Mouse (Mus musculus) right cerebral cortex, postnatal 10 days (tissue): ENCODE data around the gene Ikzf3.

Experiments used
- DNase-seq, 2 experiments: peaks; one replicate each; pipeline ENCODE4 v3.0.0; 2021; ENCODE audit warnings: low spot score in 2 of 2

The Ikzf3 gene

DNA sequence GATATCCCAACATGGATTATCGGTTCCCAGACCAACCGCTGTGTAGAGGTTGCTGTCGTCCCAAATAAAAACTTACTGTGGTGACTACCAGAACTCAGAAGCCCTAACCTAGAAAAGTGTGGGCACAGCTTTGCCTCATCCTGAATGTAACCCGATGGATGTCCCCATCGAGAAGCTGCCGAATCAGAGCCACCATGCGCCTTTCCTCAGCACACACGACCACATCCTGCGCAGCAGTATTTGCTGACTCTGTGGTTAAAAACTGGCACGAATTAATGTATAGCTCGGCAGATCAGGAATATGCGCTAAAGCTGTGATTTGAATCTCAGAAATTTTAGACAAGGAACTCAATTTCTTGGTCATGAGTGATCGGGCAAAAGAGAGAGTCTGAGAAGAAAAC is 33.0 kb downstream of the Ikzf3 start:
- DNase-seq: no peak

DNA sequence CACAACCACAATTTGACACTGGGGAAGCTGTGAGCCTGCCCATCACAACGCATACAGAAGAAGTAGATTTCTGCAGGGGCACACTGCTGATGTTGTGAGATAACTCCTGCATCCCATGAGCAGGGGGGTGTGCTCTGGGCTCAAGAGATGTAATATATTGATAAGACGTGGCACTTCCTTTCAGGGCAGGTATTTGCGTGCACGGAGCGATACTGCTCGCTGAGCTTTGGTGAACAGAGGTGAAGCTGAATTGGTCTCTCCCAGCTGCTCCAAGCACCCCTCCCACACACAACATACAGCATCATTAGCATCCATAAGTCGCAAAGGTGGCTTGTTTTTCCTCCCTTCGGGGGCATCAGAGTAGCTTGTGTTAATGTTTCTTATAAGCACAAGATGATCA is 35.7 kb downstream of the Ikzf3 start:
- DNase-seq: no peak

DNA sequence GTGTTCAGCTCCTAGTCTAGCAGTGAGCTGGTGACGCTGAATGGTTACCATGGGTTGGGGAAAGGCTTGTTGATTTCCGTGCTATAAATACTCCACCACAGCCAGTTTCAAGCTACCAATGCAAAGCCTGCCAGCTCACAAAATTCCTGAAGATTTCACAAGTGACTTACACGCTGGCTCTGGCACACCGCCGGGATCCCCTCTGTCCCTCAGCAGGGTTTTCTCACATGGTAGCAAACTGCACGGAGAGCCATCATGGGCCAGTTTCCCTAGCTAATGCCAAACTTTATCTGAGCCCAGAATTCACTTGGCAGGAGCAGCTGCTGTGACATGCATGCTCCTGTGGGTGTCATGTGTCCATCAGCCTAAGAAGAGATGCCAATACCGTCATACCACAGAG is 36.4 kb downstream of the Ikzf3 start:
- peak; percentile 77 to 78 for DNase-seq

DNA sequence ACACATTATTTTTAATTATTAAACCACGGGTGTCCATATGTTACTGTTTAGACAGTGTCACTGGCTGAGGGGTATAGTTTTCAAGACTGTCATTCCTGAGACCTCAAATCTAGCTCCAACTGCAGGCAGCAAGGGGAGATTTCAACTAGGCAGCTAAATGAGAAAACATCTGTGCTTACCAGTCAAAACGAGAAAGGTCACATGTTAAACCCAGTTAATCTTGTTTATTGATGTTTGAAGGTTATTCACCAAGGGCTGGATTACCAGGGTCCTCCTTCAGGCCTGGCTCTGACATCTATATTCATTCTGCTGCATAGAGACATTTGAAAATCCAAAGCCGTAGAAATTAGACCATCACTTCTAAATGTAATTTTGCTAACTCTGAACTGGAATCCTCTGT is 40.9 kb downstream of the Ikzf3 start:
- no peak for DNase-seq

DNA sequence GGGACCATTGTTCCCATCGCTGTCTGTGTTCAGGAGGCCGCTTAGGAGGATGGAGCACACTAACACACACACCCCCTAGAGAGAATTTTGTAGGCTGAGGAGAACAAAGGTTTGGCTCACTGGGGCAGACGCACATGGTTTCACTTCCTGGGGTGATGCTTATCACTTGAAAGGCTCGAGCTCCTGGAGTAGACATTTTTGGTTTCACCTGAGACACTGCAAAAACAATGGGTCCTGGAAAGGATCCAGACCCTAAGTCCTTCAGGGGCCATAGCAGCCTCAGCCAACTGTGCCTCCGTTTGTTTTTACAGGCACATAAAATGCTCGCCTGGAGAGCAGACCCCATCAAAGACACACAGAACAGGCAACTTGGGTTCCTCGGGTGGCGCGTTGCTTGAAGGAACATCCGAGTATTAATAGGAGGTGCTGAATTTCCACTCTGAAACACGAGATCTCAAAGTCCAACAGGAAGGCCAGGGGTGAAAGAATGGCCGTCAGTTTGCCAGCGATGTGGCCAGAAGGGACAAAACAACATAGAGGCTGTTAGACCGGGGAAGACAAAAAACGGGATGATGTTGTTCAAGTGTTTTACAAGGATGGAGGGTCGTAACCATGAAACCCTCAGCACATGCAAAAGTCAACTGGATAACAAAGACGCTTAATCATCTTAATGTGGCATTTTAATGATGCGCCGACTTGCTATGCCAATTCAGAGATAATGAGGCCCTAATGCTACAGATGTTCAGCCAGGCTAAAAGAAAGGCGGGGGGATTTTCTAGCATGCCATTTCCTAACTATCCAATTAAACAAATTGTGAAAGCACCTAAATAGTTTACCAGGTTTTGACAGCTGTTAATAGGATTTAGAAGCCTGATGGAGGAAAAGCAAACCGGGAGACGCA is 48.2 kb downstream of the Ikzf3 start:
- no peak for DNase-seq

DNA sequence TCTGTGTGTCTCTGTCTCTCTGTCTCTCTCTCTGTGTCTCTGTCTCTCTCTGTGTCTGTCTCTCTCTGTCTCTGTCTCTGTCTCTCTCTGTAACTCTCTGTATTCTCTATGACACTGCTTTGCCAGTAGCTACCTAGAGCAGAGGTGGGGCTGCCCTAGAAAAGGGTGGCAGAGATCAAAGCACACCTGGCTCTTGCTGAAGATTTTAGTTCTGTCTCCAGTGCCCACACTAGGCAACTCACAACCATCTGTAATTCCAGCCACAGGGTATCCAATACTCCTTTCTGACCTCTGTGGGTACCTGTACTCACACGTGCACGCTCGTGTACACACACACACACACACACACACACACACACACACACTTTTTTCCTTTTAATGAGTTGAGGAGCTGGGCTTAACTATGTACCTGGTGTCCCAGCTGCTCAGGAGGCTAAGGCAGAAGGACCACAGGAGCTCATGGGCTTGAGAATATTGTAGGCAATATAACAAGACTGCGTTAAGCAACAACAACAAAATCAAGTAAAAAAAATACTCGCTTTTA is 50.6 kb downstream of the Ikzf3 start:
- no peak for DNase-seq

DNA sequence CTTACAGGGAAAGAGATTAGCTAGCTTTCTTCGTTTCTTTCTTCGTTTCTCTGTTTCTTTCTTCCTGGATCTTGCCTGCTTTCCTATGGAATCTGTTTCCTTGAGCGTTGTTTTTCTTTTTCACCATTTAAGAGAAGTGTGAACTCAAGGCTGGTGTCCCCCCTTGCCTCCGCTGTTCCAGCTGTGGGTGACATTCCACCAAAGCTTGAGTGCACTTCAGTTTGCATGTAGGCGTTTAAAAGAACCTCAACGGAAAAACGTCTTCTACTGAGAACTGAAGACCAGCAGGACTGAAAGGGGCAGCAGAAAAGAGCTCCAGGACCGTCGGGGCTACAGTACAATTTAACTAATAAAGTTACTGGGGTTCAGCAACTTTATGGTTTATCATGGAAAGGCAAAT is 52.4 kb downstream of the Ikzf3 start:
- no peak for DNase-seq

DNA sequence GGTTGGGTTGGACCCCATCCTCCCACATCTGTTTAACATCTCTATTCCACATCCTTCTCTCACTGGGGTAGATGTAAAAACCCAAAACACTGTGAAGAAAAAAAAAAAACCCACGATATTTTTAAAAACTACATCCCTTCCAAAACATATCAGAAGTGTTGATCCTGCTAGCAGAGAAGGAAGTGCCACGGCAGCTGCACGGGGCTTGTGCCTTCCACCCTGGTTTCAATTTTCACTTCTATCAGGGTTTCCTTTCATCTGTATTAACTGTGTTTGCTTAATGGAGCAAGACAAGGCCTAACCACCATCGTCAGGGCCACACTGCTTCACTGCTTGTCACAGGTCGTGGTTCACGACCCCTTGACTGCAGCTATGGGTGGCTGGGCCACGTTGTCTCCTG is 52.9 kb downstream of the Ikzf3 start:
- no peak for DNase-seq

DNA sequence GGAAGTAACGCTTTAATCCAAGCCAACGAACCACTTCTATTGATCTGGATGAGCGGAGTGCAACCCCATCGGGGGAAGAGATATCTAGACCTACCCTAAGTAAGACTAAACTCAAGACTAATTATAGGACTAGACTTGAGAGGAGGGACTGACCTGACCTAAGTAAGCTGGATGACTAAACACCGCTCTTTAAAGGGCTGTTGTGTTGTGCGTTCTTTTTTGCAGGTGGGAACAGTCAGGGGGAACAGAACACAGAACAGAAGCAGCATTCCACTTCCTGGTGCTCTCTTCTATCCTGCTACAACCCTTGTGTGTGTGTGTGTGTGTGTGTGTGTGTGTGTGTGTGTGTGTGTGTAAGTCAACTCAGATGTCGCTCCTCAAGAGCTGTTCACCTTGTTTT is 54.3 kb downstream of the Ikzf3 start:
- no peak for DNase-seq

DNA sequence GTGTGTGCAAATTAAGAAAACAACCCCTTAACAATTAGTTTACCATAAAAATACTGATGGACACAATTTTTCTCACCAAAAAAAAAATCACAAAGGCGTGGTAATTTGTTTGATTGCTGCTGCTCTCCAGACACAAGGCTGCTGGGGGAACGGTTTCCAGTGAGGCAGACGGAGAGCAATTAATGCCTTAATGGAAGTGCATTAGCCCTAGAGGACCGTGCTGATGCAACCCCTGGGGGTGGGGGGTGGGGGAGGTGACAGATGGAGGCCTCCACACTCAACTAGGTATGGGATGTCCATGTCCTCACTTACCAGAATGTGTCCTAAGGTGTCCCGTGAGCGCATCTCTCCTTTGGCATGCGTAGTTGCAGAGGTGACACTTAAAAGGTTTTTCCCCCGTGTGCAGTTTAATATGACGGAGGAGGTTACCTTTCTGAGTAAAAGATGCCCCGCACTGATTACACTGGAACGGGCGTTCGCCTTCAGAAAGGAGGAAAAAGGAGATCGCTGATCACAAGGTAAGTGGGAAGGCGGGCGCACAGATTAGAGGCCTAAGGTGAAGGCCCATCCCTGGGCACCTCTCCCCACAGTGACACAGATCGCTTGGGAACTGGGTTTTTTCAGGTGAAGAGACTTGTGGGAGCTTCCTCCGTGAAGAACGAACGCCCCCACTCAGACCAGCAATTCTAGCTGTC is 57.1 kb downstream of the Ikzf3 start:
- DNase-seq: no peak

DNA sequence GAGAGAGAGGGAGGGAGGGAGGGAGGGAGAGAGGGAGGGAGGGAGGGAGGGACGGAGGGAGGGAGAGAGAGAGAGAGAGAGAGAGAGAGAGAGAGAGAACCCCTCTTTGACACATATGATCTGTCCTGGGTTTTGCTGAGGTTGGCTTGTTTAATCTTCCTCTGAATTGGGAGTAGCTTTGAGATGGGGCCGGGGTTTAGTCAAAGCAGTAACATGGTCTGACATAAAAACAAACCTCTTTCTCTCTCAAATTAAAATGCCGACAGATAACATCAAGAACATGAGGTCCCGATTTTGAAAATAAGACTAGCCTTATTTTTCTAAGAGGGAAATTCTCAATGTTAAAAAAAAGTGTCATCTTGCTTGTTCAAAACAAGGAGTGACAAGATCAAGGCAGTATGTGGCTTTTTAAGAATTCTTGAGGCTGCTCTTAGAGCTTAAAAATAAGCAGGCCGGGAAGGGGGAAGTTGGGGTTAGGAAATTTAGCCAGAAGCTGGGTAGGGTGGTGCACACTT is 58.2 kb downstream of the Ikzf3 start:
- DNase-seq: no peak

DNA sequence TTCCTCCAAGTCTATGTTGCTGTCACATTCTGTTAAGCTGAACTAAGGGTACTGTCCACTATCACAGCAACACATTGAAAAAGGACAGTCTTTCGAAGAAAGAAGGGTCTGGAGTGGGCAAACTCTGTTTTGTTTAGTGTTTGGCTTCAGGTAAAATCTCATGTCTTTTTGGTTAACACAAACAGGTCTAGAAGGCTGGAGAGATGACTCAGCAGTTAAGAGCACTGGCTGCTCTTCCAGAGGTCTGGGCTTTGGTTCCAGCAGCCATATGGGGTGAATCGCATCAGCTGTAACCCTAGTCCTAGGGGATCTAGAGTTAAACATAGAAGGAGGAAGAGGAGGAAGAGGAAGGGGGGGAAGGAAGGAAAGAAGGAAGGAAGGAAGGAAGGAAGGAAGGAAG is 60.1 kb downstream of the Ikzf3 start:
- DNase-seq: no peak

DNA sequence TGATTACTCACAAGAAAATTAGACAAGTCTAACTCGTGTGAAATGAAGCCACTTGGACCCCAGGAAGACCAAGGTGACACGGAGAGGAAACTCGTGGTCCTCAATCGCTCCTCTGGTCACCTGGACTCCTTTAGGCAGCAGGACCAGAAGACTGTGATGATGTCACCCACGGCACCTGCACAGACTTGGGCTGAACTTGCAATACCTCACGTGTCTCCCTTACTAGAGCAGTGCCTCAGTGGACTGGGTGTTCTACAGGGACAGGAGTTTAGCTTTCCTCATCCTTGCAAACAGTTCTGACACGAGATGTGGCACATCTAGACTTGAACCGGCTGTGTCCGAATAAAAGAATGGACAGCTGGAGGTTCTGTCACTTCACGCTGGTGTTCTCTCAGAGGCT is 63.8 kb downstream of the Ikzf3 start:
- no peak for DNase-seq

DNA sequence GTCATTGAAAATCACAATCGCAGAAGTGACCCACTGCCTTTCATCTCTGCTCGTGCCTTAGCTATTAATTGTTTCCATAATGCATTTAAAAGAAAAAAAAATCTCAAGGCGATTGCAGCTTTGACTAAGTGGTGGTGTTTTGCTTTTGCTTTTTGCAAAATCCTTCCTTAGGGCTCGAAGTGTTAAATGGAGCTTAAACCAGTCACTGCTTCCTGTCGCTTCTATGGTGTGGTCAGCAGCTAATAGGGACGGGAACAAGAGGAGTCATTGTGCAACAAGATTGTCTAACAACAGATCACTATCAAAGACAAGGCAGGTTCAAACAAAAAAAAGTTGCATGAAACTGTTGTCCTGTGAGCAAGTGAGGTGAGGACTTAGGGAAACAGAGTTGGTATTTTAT is 64.6 kb downstream of the Ikzf3 start:
- DNase-seq: no peak

DNA sequence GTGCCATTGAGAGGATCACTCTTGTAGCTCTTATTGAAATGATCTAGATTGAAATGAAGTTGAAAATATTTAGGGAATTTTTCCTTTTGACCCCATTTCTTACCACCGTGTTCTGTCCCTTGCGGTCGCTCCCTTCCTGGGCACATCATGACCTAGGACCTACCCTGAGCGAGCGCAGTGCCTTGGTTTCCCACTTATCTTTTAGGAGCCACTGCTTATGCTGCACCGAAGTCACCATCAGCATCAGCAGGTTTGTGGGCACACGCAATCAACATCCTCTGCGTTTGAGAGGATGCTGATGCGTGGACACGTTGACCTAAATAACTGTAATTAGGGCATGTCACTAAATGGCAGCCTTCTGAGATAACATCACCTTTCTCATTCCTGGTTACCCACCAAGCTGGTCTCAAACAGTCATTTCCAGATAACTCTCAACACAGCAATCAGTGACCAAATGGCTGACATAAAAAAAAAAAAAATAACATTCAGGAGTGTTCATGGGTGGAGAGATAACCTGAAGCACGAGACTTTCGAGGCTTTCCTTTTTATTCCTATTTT is 65.8 kb downstream of the Ikzf3 start:
- no peak for DNase-seq

DNA sequence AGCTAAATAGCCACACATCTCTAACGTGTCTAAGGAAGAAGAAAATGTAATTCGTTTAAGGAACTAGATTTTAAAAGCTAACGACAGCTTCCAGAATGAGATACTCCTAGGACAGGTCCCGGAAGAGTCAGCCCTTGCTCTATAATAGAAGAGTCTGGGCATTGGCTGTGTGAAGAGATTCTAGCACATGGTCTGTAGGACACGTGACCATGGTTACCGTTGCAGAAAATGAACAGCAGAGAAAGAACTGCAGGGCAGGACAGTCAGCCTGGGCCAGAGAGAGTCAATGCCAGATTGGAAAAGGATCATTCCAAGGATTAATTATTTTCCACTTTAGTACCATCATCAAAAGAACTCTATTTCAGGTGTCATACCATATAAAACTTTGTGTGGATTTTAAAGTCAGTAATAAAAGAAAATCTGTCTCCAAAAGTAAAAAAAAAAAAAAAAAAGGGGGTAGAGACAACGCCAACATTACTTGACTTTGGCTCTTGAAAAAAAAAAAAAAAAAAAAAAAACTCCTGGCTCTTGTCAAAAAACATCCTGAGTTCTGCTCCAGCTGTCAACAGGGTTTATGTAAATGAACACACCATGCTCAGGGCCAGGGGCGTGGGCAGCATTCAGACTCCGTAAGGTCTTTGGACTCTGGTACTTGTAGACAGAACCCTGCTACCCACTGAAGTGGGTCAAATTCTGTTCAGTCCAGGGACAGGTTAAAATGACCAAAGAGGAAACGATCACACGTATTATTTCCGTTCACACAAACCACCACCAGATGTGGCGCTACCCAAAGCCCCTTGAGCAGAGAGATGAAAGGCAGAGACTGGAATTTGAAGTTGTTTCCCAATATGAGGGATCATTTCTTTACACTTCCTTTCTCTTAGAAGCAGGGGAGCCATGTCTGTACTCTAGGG is 66.5 kb downstream of the Ikzf3 start:
- no peak for DNase-seq

DNA sequence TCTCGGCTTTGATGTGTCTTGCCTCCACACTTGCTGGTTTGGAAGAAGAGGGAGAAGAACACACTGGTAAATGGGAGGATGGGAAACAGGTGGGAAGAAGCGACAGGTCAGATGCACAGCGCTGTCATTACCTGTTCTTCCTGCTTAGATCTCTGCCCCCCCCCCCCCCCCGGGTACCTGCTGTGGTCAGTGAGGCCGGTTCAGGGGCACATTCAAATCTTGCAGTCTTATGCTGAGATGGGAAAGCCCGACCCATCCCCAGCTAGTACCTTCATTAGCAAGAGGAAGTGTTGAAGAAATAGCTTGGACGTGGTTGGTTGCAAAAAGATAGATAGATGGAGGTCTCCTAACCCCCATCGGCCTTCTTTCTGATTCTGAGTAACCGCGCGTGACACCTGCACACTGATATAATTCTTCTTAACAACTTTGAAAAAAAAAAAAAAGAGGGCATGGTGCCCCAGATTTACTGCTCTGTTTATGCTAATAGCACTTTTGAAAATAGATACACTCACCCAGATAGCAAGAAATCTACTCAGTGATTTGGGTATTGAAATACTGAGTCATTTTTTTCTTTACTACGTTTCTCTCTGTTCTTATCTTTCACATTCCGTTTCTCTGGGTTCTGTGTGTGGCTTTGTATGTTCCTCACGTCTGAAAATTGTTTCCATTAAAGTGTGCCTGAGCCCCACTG is 68.7 kb downstream of the Ikzf3 start:
- no peak for DNase-seq

DNA sequence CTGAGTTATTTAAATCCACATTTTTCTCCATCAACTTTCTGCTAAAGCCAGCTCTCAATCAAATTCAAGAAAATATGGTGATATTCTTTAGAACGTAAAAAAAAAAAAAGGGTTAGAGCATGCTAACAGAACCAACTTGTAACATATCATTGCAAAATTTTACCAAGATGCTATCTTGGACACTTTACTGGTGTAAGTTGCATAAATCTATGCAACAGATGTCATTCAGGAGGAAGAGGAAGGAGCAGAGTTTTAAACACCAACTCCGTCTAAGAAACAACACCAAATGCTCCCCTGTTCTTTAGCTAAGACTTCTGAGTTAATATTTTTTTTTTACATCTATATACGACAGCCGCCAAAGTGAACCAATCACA is 69.4 kb downstream of the Ikzf3 start:
- no peak for DNase-seq

DNA sequence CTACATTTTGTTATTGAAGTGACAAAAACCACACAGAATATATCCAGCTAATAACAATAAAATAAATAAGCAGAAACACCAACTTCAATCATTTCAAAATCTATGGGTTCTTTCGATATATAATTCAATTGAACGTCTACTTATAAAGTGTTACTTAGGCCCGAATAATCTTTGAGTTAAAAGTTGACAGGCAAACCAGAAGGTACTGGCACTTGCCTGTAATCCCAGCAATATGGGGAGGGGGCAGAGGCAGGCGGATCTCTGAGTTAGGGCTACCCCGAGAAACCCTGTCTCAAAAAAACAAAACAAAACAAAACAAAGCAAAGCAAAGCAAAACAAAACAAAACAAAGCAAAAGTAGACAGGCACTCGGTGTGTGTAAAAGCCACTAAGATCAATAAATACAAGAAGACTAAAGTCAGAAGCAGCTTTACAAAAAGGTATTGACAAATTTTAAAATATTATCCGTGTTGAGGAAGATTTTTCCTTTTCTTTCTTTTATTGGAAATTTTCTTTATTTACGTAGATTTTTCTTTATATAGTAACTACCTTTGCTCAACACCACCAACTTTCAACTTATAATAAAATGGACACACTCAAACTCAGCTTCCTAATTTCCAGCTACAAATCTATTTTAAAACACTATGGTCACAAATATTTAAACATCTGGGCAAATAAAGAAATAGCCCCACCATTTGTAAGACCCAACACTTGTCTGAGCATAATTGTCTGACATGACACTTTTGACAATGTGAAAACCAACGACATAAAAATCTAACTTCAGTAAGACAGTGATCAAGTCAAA is 70.0 kb downstream of the Ikzf3 start:
- DNase-seq: no peak

DNA sequence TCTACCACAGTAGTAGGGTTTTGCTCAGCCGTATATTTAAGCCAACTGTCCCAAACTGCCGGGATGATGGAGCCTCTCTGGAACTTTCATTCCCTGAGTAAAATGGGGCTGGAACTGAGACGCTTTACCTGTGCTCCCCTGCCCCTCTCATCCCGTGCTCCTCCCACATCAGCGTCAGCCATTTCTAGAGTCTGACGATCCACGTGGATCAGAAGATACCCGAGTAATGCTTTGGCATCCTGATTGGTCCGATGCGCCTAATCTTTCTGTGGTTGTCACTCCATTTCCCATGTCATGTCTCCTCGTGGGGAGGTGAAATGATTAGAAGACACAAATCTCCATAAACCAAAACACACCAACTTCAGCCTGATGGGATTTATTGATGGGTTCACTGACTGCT is 70.9 kb downstream of the Ikzf3 start:
- DNase-seq: no peak
